Mouse (Mus musculus) liver, postnatal 0 days (tissue): ENCODE measurements around the gene Rnf181. TPM values are rescaled to one million over a fixed set of nuclear protein-coding genes. Genes with fewer than 3 reads are reported as not detected.

ENCODE experiments used
- ATAC-seq: fragments of 200-750 bp; cut with Nextera tagmentation; 2 replicates; pipeline ENCODE4 v1.8.0; 2017; ENCODE audit warnings: mild to moderate bottlenecking, moderate library complexity
- DNase-seq: peaks from one replicate; pipeline ENCODE4 v3.0.0-alpha.2; 2016
- H3K27ac ChIP-seq: fragments of 300-500 bp; sonication (generic); 2 replicates; pipeline ENCODE4 v1.5.1; 2014; ENCODE audit warnings: antibody characterized with exemption, moderate library complexity, mild to moderate bottlenecking, low read depth
- H3K27me3 ChIP-seq: fragments of 300-500 bp; sonication (generic); 2 replicates; pipeline ENCODE4 v1.6.1; 2014; ENCODE audit warnings: low read length, control low read depth, mixed read lengths; ENCODE audit not compliant: insufficient read depth
- H3K36me3 ChIP-seq: fragments of 300-500 bp; sonication (generic); replicated peaks from 2 replicates; pipeline ENCODE4 v1.6.1; 2014; ENCODE audit warnings: mild to moderate bottlenecking, control low read depth, low read length, moderate library complexity, mixed read lengths; ENCODE audit not compliant: insufficient read depth
- H3K4me1 ChIP-seq: fragments of 300-500 bp; sonication (generic); 2 replicates; pipeline ENCODE4 v1.6.1; 2014; ENCODE audit warnings: antibody characterized with exemption, mild to moderate bottlenecking, control low read depth; ENCODE audit not compliant: insufficient read depth
- H3K4me2 ChIP-seq: fragments of 300-500 bp; sonication (generic); 2 replicates; pipeline ENCODE4 v1.6.1; 2014; ENCODE audit warnings: low read depth, mild to moderate bottlenecking, low read length, moderate library complexity, mixed read lengths
- H3K4me3 ChIP-seq: fragments of 300-500 bp; sonication (generic); 2 replicates; pipeline ENCODE4 v1.5.1; 2014; ENCODE audit warnings: low read depth, low read length
- H3K9ac ChIP-seq: fragments of 300-500 bp; sonication (generic); replicated peaks from 2 replicates; pipeline ENCODE4 v1.6.1; 2014; ENCODE audit warnings: mild to moderate bottlenecking, moderate library complexity
- H3K9me3 ChIP-seq: fragments of 300-500 bp; sonication (generic); 2 replicates; pipeline ENCODE4 v1.6.1; 2016; ENCODE audit warnings: mild to moderate bottlenecking, control low read depth, low read length, mixed read lengths
- CTCF ChIP-seq: sonication (generic); IDR thresholded peaks from 2 replicates; pipeline ENCODE4 v1.5.1; 2016; ENCODE audit warnings: antibody characterized with exemption, low read depth
- EP300 ChIP-seq: IDR thresholded peaks from 2 replicates; pipeline ENCODE4 v1.6.1; 2016; ENCODE audit warnings: antibody characterized with exemption, low read depth, mild to moderate bottlenecking
- WGBS: fragments of 180-500 bp; shearing (Covaris S2); extraction: QIAGEN DNeasy Blood & Tissue Kit; methylation state at CpG from one replicate; pipeline ENCODE4 v1.1.7; 2014; ENCODE audit not compliant: insufficient replicate concordance; 5-methylcytosine and 5-hydroxymethylcytosine counted together
- polyA plus RNA-seq: library from polyadenylated mRNA; unstranded; fragments of >200 nt; fragmentation: Nextera tagmentation; extraction: Ambion mirVana; gene quantifications from 2 replicates; pipeline ENCODE4 v1.2.1, GENCODE M21; 2015

Rnf181 gene
- 61.0 and 63.2 TPM in 2 replicates for polyA plus RNA-seq

DNA sequence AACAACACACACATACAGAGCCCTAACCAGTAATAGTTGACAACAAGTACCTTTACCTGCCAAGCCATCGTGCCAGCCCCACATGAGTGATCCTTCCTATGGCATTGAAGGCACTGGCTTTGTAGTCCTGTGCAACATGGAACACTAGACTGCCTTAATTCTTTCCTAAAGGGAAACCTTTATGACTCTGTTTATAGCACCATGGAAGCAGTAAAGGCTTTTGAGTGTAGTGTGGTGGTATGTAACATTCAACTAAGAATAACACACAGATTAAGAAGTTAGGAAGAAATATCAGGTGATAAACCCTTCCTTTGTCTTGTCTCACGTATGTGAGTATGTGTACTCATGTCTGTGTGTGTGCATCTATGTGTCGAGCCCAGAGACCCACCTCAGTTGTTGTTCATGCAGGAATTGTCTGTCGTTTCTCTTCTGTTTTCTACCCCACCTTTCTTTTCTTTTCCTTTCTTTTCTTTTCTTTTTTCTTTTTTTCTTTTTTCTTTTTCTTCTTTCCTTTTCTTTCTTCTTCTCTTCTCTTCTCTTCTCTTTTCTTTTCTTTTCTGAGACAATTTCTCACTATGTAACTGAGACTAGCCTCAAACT is at the start of gene Rnf181:
Gene Rnf181 (minus strand): TSS at position 113 of the 600 bp plus-strand sequence.
- Histone ChIP-seq H3K4me1 (peaks cover 20% of the 10 kb centered on the region), H3K36me3 (peaks cover 12% of the 10 kb centered on the region), H3K9ac (no peak within 1 kb of the TSS), H3K4me2 (no peak within 1 kb of the TSS), H3K27ac (no peak within 1 kb of the TSS), H3K4me3 (no peak within 1 kb of the TSS), H3K27me3 (no peaks in the 10 kb centered on the region), H3K9me3 (no peaks in the 10 kb centered on the region)
- no peak for DNase-seq
- no peak for ATAC-seq
- TF ChIP-seq EP300 = no peak
- TF ChIP-seq CTCF = no peak
- 78% methylated on average over 4 of the region's 4 CpGs for WGBS

DNA sequence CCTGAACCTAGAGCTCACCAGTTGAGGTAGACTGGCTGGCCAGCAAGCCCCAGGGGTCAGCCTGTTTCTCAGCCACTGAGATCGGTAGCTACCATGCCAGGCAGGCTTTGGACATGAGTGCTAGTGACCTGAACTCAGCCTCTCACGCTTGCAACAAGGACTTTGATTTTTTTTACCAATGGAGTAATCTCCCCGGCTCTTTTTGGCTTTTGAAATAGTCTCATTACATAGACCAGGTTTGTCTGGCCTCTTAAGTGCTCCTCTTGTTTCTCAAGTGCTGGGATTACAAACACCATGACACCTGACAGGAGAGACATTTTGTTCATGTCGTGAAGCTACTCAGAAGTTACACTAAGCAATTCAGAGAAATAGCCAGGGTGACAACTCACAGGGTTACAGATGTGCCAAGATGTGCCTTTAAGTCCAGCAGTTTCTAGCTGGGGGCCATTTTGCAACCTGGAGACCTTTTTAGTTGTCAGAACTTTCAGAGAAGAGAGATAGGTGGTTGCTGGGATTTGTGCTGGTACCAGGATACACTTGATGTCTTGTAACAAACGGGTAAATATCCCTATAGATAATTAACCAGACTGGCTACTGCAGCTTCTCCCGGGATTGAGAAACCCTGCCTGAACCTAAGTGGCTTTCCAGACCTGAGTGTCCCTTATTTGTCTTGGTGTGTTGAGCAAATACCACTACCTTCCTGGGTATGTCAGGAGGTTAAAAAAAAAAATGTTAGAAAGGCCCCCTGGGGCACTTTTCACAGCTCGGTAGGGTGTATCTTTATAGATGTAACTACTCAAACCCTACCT is 49.4 kb upstream of the Rnf181 start:
- 65% methylated on average over 7 of the region's 7 CpGs for WGBS
- H3K9me3 ChIP-seq = no peaks in the 10 kb centered on the region
- H3K4me2 ChIP-seq = peak overlapping the region; percentile 92
- H3K36me3 ChIP-seq = peaks cover 16% of the 10 kb centered on the region
- H3K4me1 ChIP-seq = peaks cover 28% of the 10 kb centered on the region
- H3K9ac ChIP-seq = no peak overlapping the region
- TF ChIP-seq EP300 = no peak
- 0 out of 2 replicates have a peak overlapping the region, but pooled peaks have one; percentile 72 for H3K4me3 ChIP-seq
- no peaks in the 10 kb centered on the region for H3K27me3 ChIP-seq
- H3K27ac ChIP-seq = peak overlapping the region; percentile 46
- ATAC-seq = peak; percentile 52
- DNase-seq = no peak

DNA sequence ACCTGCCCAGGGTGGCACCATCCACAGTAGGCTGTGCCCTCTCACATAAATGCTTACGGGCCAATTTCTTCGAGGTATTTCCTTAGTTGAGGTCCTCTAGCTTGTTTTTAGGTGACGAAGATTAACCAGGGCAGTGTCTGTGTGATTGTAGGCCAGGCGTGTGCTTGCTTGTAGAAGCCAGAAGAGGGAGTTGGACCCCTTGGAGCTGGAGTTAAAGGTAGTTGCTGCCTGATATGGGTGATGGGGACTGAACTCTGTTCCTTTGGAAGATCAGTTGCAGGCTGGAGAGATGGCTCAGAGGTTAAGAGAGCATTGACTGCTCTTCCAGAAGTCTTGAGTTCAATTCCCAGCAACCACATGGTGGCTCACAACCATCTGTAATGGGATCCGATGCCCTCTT is 48.4 kb upstream of the Rnf181 start:
- Histone ChIP-seq H3K9me3 (no peaks in the 10 kb centered on the region), H3K27ac (peak overlapping the region; percentile 46), H3K9ac (peak overlapping the region; percentile 76; the same call in 1 of the 2 replicates), H3K4me2 (peak overlapping the region; percentile 92), H3K36me3 (peaks cover 16% of the 10 kb centered on the region), H3K4me1 (peaks cover 26% of the 10 kb centered on the region), H3K27me3 (no peaks in the 10 kb centered on the region), H3K4me3 (peak overlapping the region; percentile 72)
- ATAC-seq (no peak), DNase-seq (no peak)
- TF ChIP-seq CTCF = peak; percentile 32; the same call in 1 of the 2 replicates
- TF ChIP-seq EP300 = no peak
- 70% methylated on average over 5 of the region's 5 CpGs for WGBS

DNA sequence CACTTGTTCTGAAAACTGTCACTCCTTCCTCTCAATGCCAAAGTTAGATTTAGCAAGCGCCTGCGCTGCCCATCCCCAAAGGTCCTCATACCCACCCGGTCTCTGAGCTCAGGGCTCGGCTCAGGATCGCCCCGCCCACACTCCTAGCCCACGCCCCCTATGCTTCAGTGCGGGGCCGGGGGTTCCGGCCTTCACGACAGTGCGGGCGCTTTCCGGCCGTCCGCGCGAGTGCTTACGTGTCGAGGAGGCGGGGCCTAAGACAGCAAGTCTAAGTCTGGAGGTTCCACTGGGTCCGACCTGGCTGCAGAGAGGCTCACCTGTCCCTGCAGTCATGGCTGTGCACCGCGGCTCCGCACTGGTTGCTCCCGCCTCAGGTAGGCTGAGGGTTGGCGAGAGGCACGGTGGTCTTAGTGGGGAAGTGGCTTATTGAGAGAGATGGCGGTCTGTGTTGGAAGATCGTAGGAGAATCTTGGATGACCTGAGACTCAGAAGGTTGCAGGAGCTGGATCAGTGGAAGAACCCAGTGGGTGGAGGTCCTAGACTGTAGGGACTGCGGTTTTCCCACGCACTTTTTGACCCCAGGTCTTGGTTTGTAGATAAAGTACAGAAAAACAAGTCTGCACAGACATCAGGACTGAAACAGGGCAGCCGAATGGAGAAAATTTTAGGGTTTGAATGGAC is 47.5 kb upstream of the Rnf181 start, which contains the start of gene Ggcx:
Gene Ggcx (plus strand): TSS at position 233 of the 681 bp plus-strand sequence.
- peak; percentile 88 for ATAC-seq
- peak within 1 kb of the TSS; percentile 76 for H3K9ac ChIP-seq
- peak within 1 kb of the TSS; percentile 73 for H3K27ac ChIP-seq
- H3K27me3 ChIP-seq = no peaks in the 10 kb centered on the region
- H3K36me3 ChIP-seq = peaks cover 15% of the 10 kb centered on the region
- H3K4me2 ChIP-seq = peak within 1 kb of the TSS; percentile 92
- TF ChIP-seq CTCF (peak; percentile 21; the same call in 1 of the 2 replicates), EP300 (no peak)
- H3K4me1 ChIP-seq = peaks cover 26% of the 10 kb centered on the region
- 1% methylated on average over 33 of the region's 33 CpGs for WGBS
- peak; percentile 95 for DNase-seq
- H3K9me3 ChIP-seq = no peaks in the 10 kb centered on the region
- H3K4me3 ChIP-seq = peak within 1 kb of the TSS; percentile 72

DNA sequence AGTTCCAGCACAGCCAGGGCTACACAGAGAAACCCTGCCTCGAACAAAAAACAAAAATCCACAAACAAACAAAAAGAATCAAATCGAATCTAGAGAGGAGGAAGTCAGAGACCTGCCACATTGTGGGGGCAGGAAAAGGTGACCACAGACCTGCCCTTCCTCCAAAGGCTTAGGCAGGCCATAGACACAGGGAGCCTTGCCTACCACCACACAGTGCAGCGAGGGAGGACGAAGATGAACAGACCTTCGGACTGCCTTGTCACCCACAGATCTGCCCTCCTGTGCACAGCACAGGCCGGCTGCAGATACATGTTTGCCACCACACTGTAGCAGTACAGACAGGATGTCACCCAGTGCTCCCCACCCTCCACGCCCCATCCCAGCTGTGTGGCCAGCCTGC is 43.8 kb upstream of the Rnf181 start:
- Histone ChIP-seq H3K9ac (no peak overlapping the region), H3K4me3 (no peak overlapping the region), H3K27ac (no peak overlapping the region), H3K4me2 (no peak overlapping the region), H3K9me3 (no peaks in the 10 kb centered on the region), H3K4me1 (peaks cover 9% of the 10 kb centered on the region), H3K27me3 (no peaks in the 10 kb centered on the region), H3K36me3 (no peaks in the 10 kb centered on the region)
- no peak for ATAC-seq
- whole genome bisulfite sequencing = 43% methylated on average over 7 of the region's 7 CpGs
- no peak for DNase-seq
- TF ChIP-seq EP300 (no peak), CTCF (no peak)

DNA sequence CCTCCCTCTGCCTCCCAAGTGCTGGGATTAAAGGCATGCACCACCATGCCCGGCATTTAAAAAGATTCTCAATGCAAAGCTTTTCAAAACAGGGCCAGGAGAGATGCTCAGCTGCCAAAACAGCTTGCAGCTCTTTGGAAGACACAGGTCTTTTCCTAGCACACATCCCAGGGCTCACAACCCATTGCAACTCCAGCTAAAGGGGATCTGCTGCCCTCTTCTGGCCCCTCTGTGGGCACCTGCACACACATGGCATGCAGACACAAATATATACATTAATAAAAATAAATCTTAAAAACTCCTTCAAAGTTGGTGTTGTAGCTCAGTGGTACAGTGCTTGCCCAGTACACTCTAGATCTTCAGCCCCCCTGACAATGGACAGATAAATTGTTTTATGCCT is 43.2 kb upstream of the Rnf181 start:
- no peak overlapping the region for H3K4me3 ChIP-seq
- peaks cover 6% of the 10 kb centered on the region for H3K4me1 ChIP-seq
- no peak for ATAC-seq
- H3K4me2 ChIP-seq = no peak overlapping the region
- H3K9ac ChIP-seq = no peak overlapping the region
- H3K36me3 ChIP-seq = no peaks in the 10 kb centered on the region
- H3K27ac ChIP-seq = no peak overlapping the region
- 21% methylated on average over 1 of the region's 1 CpGs for WGBS
- no peak for DNase-seq
- H3K9me3 ChIP-seq = no peaks in the 10 kb centered on the region
- TF ChIP-seq CTCF (peak; percentile 38; the same call in 1 of the 2 replicates), EP300 (no peak)
- H3K27me3 ChIP-seq = no peaks in the 10 kb centered on the region
